Mouse (Mus musculus): ENCODE data around the gene March10.

DNA sequence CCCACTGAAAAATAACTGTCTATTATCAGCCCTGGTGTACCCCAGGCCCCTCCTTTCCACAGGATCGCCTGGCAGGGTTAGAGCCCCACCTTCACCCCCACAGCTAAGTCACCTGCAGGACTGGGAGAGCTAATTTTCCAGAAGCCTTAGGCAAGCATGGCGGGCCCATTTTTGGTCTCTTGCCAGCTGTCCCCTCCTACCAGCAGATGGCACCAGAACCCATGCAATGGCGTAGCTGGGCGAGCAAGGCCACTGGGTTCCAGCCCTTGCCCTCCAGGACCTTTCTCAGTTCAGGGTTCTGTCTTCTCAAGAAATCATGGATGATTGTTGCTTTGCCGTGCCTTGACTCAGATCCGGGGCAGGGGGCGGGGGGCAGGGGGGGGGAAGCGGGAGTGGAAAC lies 124.1 kb downstream of the March10 start:
- TF ChIP-seq ZNF384 (IDR thresholded peaks at IDR 0.05; ENCODE audit: low read depth, low read length) (no peak), CHD2 (IDR thresholded peaks at IDR 0.05; ENCODE audit: low read depth, low read length) (no peak), HCFC1 (IDR thresholded peaks at IDR 0.05; ENCODE audit: borderline replicate concordance, insufficient read depth, low read length) (no peak), MAFK (IDR thresholded peaks at IDR 0.05; ENCODE audit: insufficient read depth, low read depth, low read length) (no peak)

Data from ES-E14 (cell line).